Mouse (Mus musculus) thymus, postnatal 36 days (tissue): ENCODE results near the gene Pes1.

Experiments
- DNase-seq, 2 experiments: peaks; one replicate each; pipeline ENCODE4 v3.0.0; 2022; ENCODE audit warnings: mixed read lengths in 2 of 2

Pes1 gene

GRCm38 (mm10) chr11:3964416-3965172 lies 819 bp downstream of the Pes1 start:
- DNase-seq = no peak

- no peak for DNase-seq
Measured at GRCm38 (mm10) chr11:3969837-3970236, 6.1 kb downstream of the Pes1 start.

GRCm38 (mm10) chr11:3970361-3970760 lies 6.6 kb downstream of the Pes1 start:
- no peak for DNase-seq

- DNase-seq = no peak
Measured at GRCm38 (mm10) chr11:3973081-3973480, 9.3 kb downstream of the Pes1 start.

- DNase-seq = no peak
Measured at GRCm38 (mm10) chr11:3974311-3974710, 10.5 kb downstream of the Pes1 start.

GRCm38 (mm10) chr11:3976678-3977077 lies 12.9 kb downstream of the Pes1 start, which contains the start of gene 4930556J24Rik:
TSS of gene 4930556J24Rik (minus strand) at chr11:3976778.
- no peak for DNase-seq

GRCm38 (mm10) chr11:3978421-3978820 lies 14.6 kb downstream of the Pes1 start:
- no peak for DNase-seq

GRCm38 (mm10) chr11:3981536-3981935 lies 17.8 kb downstream of the Pes1 start:
- no peak for DNase-seq

- no peak for DNase-seq
Measured at GRCm38 (mm10) chr11:3982275-3983209, 18.8 kb downstream of the Pes1 start.

GRCm38 (mm10) chr11:3983291-3983862 lies 19.6 kb downstream of the Pes1 start, which contains the start of gene Gal3st1:
TSS of gene Gal3st1 (plus strand) at chr11:3983636.
- DNase-seq = no peak

- no peak for DNase-seq
Measured at GRCm38 (mm10) chr11:3983863-3984745, 20.3 kb downstream of the Pes1 start.

GRCm38 (mm10) chr11:3989748-3990147 lies 26.0 kb downstream of the Pes1 start:
- DNase-seq = no peak

GRCm38 (mm10) chr11:3993132-3993531 lies 29.4 kb downstream of the Pes1 start:
- DNase-seq = no peak

GRCm38 (mm10) chr11:3993914-3994313 lies 30.1 kb downstream of the Pes1 start:
- DNase-seq = no peak

- DNase-seq = no peak
Measured at GRCm38 (mm10) chr11:3995511-3995910, 31.7 kb downstream of the Pes1 start.

GRCm38 (mm10) chr11:3996840-3997239 lies 33.1 kb downstream of the Pes1 start:
- no peak for DNase-seq

- DNase-seq = no peak
Measured at GRCm38 (mm10) chr11:3997978-3998720, 34.4 kb downstream of the Pes1 start.

- DNase-seq = no peak
Measured at GRCm38 (mm10) chr11:3999547-3999946, 35.8 kb downstream of the Pes1 start.

- DNase-seq = peak; percentile 46 to 54
Measured at GRCm38 (mm10) chr11:4001603-4002002, 37.8 kb downstream of the Pes1 start.

- DNase-seq = no peak
Measured at GRCm38 (mm10) chr11:4005220-4005805, 41.5 kb downstream of the Pes1 start.

GRCm38 (mm10) chr11:4006462-4006861 lies 42.7 kb downstream of the Pes1 start:
- no peak for DNase-seq
